Mouse (Mus musculus) liver, embryonic 12.5 days (tissue): ENCODE measurements at regions not wholly inside any gene's neighbourhood (a gene's known extent, or its start where the extent isn't known, plus 50 kb on each side); places are given as distances from the start of the nearest gene placed in this dataset.

ENCODE experiments used
- ATAC-seq: fragments of 200-750 bp; cut with Nextera tagmentation; 2 replicates; pipeline ENCODE4 v1.8.0; 2017; ENCODE audit warnings: moderate number of reproducible peaks, mild to moderate bottlenecking, moderate library complexity
- H3K27ac ChIP-seq: fragments of 300-500 bp; sonication (generic); 2 replicates; pipeline ENCODE4 v1.5.1; 2016; ENCODE audit warnings: mild to moderate bottlenecking
- H3K27me3 ChIP-seq: fragments of 300-500 bp; sonication (generic); replicated peaks from 2 replicates; pipeline ENCODE4 v1.6.1; 2016; ENCODE audit warnings: mild to moderate bottlenecking, moderate library complexity
- H3K36me3 ChIP-seq: fragments of 300-500 bp; sonication (generic); 2 replicates; pipeline ENCODE4 v1.6.1; 2016; ENCODE audit warnings: mild to moderate bottlenecking, moderate library complexity
- H3K4me1 ChIP-seq: fragments of 300-500 bp; sonication (generic); 2 replicates; pipeline ENCODE4 v1.6.1; 2016
- H3K4me2 ChIP-seq: fragments of 300-500 bp; sonication (generic); 2 replicates; pipeline ENCODE4 v1.6.1; 2016; ENCODE audit warnings: mild to moderate bottlenecking, moderate library complexity
- H3K4me3 ChIP-seq: fragments of 300-500 bp; sonication (generic); 2 replicates; pipeline ENCODE4 v1.5.1; 2016; ENCODE audit warnings: mild to moderate bottlenecking, moderate library complexity
- H3K9ac ChIP-seq: fragments of 300-500 bp; sonication (generic); 2 replicates; pipeline ENCODE4 v1.6.1; 2016; ENCODE audit warnings: mild to moderate bottlenecking, moderate library complexity
- H3K9me3 ChIP-seq: fragments of 300-500 bp; sonication (generic); replicated peaks from 2 replicates; pipeline ENCODE4 v1.6.1; 2016; ENCODE audit warnings: mild to moderate bottlenecking, moderate library complexity
- WGBS: fragments of 180-500 bp; shearing (Covaris S2); methylation state at CpG from one replicate; pipeline ENCODE4 v1.1.7; 2016; ENCODE audit not compliant: insufficient replicate concordance; 5-methylcytosine and 5-hydroxymethylcytosine counted together

- Histone ChIP-seq H3K36me3 (no peaks in the 10 kb centered on the region), H3K4me2 (no peak overlapping the region), H3K9me3 (no peaks in the 10 kb centered on the region)
Measured at GRCm38 (mm10) chr2:50822738-50823137, 326.2 kb downstream of the Rnd3 start.

GRCm38 (mm10) chr2:50819305-50819665 lies 329.6 kb downstream of the Rnd3 start:
- Histone ChIP-seq H3K36me3 (no peaks in the 10 kb centered on the region), H3K27me3 (no peaks in the 10 kb centered on the region), H3K9me3 (no peaks in the 10 kb centered on the region), H3K9ac (no peak overlapping the region), H3K4me2 (no peak overlapping the region), H3K27ac (no peak overlapping the region), H3K4me1 (no peaks in the 10 kb centered on the region), H3K4me3 (no peak overlapping the region)
- no peak for ATAC-seq
- WGBS: 64% methylated on average over 5 of the region's 5 CpGs

More at GRCm38 (mm10) chr2:50822738-50823137, 326.2 kb downstream of the Rnd3 start:
- ATAC-seq: no peak
- H3K27me3 ChIP-seq: no peaks in the 10 kb centered on the region
- H3K4me1 ChIP-seq: no peaks in the 10 kb centered on the region
- no peak overlapping the region for H3K4me3 ChIP-seq
- H3K27ac ChIP-seq: no peak overlapping the region
- H3K9ac ChIP-seq: no peak overlapping the region

GRCm38 (mm10) chr2:50818557-50819304 lies 330.2 kb downstream of the Rnd3 start:
- no peaks in the 10 kb centered on the region for H3K4me1 ChIP-seq
- ATAC-seq: no peak
- H3K9ac ChIP-seq: no peak overlapping the region
- no peaks in the 10 kb centered on the region for H3K9me3 ChIP-seq
- WGBS: 63% methylated on average over 7 of the region's 7 CpGs
- H3K27me3 ChIP-seq: no peaks in the 10 kb centered on the region
- no peak overlapping the region for H3K27ac ChIP-seq
- H3K36me3 ChIP-seq: no peaks in the 10 kb centered on the region
- no peak overlapping the region for H3K4me3 ChIP-seq
- H3K4me2 ChIP-seq: no peak overlapping the region

- no peaks in the 10 kb centered on the region for H3K9me3 ChIP-seq
- H3K9ac ChIP-seq: no peak overlapping the region
- no peak for ATAC-seq
- H3K4me1 ChIP-seq: no peaks in the 10 kb centered on the region
- H3K27ac ChIP-seq: no peak overlapping the region
- no peaks in the 10 kb centered on the region for H3K27me3 ChIP-seq
- H3K36me3 ChIP-seq: no peaks in the 10 kb centered on the region
- H3K4me2 ChIP-seq: no peak overlapping the region
- no peak overlapping the region for H3K4me3 ChIP-seq
- 70% methylated on average over 5 of the region's 5 CpGs for WGBS
Measured at GRCm38 (mm10) chr2:50816364-50816763, 332.5 kb downstream of the Rnd3 start.

- 42% methylated on average over 3 of the region's 3 CpGs for WGBS
- no peaks in the 10 kb centered on the region for H3K27me3 ChIP-seq
- H3K27ac ChIP-seq: no peak overlapping the region
- ATAC-seq: no peak
- H3K4me2 ChIP-seq: no peak overlapping the region
- H3K9me3 ChIP-seq: no peaks in the 10 kb centered on the region
- no peak overlapping the region for H3K4me3 ChIP-seq
- H3K4me1 ChIP-seq: no peaks in the 10 kb centered on the region
- no peaks in the 10 kb centered on the region for H3K36me3 ChIP-seq
- H3K9ac ChIP-seq: no peak overlapping the region
Measured at GRCm38 (mm10) chr2:50815541-50815940, 333.4 kb downstream of the Rnd3 start.

- no peak overlapping the region for H3K9ac ChIP-seq
- H3K9me3 ChIP-seq: no peaks in the 10 kb centered on the region
- 0 out of 2 replicates have a peak overlapping the region, but pooled peaks have one; percentile 2 for H3K4me2 ChIP-seq
- no peak overlapping the region for H3K27ac ChIP-seq
- 58% methylated on average over 9 of the region's 9 CpGs for WGBS
- no peaks in the 10 kb centered on the region for H3K27me3 ChIP-seq
- no peaks in the 10 kb centered on the region for H3K36me3 ChIP-seq
- ATAC-seq: no peak
- H3K4me3 ChIP-seq: no peak overlapping the region
- H3K4me1 ChIP-seq: no peaks in the 10 kb centered on the region
Measured at GRCm38 (mm10) chr2:50813568-50814461, 335.1 kb downstream of the Rnd3 start.

GRCm38 (mm10) chr2:50812296-50812695 lies 336.6 kb downstream of the Rnd3 start:
- whole genome bisulfite sequencing: 29% methylated on average over 4 of the region's 4 CpGs
- H3K4me2 ChIP-seq: no peak overlapping the region
- H3K27ac ChIP-seq: no peak overlapping the region
- H3K9ac ChIP-seq: no peak overlapping the region
- no peak for ATAC-seq
- no peaks in the 10 kb centered on the region for H3K4me1 ChIP-seq
- no peaks in the 10 kb centered on the region for H3K9me3 ChIP-seq
- no peaks in the 10 kb centered on the region for H3K27me3 ChIP-seq
- no peaks in the 10 kb centered on the region for H3K36me3 ChIP-seq
- H3K4me3 ChIP-seq: no peak overlapping the region

GRCm38 (mm10) chr2:50810336-50811066 lies 338.4 kb downstream of the Rnd3 start:
- Histone ChIP-seq H3K27ac (0 out of 2 replicates have a peak overlapping the region, but pooled peaks have one; percentile 30), H3K27me3 (no peaks in the 10 kb centered on the region), H3K4me3 (no peak overlapping the region), H3K4me1 (no peaks in the 10 kb centered on the region), H3K4me2 (no peak overlapping the region), H3K9me3 (no peaks in the 10 kb centered on the region), H3K9ac (no peak overlapping the region), H3K36me3 (no peaks in the 10 kb centered on the region)
- no peak for ATAC-seq
- WGBS: 36% methylated on average over 5 of the region's 5 CpGs

GRCm38 (mm10) chr2:50809823-50810222 lies 339.1 kb downstream of the Rnd3 start:
- no peaks in the 10 kb centered on the region for H3K9me3 ChIP-seq
- ATAC-seq: no peak
- no peaks in the 10 kb centered on the region for H3K36me3 ChIP-seq
- H3K27me3 ChIP-seq: no peaks in the 10 kb centered on the region
- no peaks in the 10 kb centered on the region for H3K4me1 ChIP-seq
- WGBS: 64% methylated on average over 3 of the region's 3 CpGs
- H3K9ac ChIP-seq: no peak overlapping the region
- H3K4me3 ChIP-seq: no peak overlapping the region
- no peak overlapping the region for H3K27ac ChIP-seq
- no peak overlapping the region for H3K4me2 ChIP-seq

GRCm38 (mm10) chr2:50807162-50807960 lies 341.6 kb downstream of the Rnd3 start:
- no peak overlapping the region for H3K4me3 ChIP-seq
- H3K9me3 ChIP-seq: no peaks in the 10 kb centered on the region
- no peak overlapping the region for H3K27ac ChIP-seq
- WGBS: 48% methylated on average over 6 of the region's 6 CpGs
- ATAC-seq: no peak
- H3K36me3 ChIP-seq: no peaks in the 10 kb centered on the region
- no peaks in the 10 kb centered on the region for H3K4me1 ChIP-seq
- no peak overlapping the region for H3K9ac ChIP-seq
- no peaks in the 10 kb centered on the region for H3K27me3 ChIP-seq
- H3K4me2 ChIP-seq: no peak overlapping the region

GRCm38 (mm10) chr2:50805645-50806044 lies 343.3 kb downstream of the Rnd3 start:
- WGBS: 55% methylated on average over 3 of the region's 3 CpGs
- H3K4me2 ChIP-seq: no peak overlapping the region
- ATAC-seq: no peak
- no peak overlapping the region for H3K4me3 ChIP-seq
- no peaks in the 10 kb centered on the region for H3K27me3 ChIP-seq
- no peaks in the 10 kb centered on the region for H3K9me3 ChIP-seq
- no peaks in the 10 kb centered on the region for H3K4me1 ChIP-seq
- H3K27ac ChIP-seq: no peak overlapping the region
- no peaks in the 10 kb centered on the region for H3K36me3 ChIP-seq
- H3K9ac ChIP-seq: no peak overlapping the region
